Mouse (Mus musculus) embryo, embryonic 11.5 days (tissue): ENCODE results near the gene Nos1ap.

Experiments
- DNase-seq: peaks from one replicate; pipeline ENCODE4 v3.0.0-alpha.2; 2012; ENCODE audit warnings: low read depth, low spot score

The Nos1ap gene

DNA sequence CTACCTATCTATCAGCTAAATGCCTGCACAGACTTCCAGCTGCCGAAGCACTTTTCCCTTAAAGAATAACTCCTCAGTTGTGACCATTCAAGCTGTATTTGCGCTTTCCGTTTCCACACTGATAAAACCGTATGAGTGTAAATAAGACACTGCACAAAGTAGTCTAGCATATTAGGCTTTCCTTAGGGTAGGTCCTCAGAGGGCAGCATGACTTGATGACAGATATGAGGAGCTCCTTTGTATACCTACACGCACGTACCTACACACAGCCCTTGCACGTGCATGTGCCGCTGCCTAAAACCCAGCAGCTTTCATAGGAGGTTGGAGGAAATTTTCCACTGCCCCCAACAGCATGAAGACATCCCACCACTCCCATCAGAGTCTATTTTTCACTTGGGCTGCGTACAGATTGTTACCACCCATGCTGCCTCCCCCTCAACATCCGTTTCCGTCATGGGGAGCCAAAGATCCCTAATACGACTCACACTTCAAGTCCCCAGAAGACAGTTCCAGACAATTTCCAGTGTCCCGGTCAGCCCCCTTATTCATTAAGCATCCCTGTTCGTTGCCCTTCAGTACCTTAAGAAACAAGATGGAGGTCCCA is 41.4 kb downstream of the Nos1ap start:
- DNase-seq, result no peak

DNA sequence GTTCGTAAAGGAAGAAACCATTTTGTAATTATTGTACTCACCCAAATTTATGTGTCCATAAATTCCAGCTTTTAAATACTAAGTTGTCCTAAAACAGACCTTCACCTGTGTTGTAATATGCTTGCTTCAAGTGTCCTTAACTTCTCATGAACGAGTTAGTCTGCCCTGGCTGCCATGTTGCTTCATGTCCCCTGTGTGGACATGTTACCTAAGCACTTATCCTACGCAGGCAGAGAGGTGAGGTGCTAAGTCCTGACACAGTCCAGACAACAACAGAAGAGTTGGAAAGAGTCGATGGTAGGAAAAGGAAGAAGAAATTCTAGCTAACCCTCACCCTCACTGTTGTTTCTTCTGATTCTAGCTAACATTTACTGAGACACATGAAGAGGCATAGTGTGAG is 43.4 kb downstream of the Nos1ap start:
- DNase-seq, result no peak

DNA sequence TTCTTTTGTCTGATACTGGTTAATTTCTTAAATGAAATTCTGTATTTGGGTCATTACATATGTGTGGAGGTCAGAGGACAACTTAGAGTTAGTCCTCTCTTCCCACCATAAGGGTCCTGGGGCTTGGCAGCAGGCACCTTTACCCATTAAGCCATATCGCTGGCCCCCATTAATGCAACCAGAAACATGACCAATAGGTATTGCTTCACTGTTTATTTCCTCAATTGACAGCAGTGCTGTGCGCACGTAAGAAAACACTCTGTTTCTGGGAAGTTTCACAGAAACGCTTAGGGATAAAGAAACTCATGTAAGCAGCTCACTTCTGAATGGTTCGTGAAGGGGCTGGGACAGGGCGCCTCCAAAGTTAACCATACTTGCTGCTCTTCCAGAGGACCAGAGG is 44.4 kb downstream of the Nos1ap start:
- no peak for DNase-seq

DNA sequence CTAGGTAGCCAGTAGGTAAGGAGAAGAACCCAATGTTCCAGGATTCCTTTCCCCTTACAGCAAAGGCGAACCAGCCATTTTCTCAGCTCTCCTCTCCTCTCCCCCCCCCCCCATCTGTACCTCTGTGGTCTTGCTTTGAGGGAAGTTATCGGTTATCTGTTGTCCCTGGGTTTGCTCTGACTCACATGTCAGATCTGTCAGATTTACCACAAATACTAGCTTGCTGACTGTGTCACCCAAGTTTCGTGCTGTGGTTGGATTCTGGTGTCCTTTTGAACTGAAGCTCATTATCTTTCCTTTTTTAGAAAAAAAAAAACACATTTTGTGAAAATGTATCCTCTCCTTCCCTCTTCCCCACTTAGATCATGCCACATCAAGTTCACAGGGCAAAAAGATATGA is 50.2 kb downstream of the Nos1ap start:
- no peak for DNase-seq

DNA sequence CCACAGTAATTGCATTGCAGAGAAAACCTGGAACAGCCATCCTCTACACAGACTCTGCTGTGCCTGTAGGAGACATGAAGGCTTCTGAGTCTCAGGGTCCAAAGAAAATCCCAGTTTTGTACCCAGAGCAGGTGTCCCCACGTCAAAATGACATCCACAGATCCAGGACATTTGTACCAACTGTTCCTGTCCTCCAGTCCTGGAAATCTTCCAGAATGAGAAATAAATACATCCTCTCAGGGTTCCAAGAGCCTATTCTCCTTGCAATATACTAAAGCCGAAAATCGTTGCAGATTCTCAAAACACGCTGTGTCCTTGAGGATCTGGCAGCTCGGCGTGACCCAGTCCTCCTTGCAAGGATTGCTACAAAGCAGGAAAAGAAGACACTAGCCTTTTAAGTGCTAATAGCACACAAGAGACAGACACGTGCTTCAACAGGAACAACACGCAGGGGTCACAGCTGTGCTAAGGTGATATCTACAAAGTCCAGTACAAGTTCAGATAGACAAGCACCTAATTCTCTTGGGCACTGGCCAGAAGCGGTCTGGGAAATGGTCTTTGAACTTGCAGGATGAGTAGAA is 51.1 kb downstream of the Nos1ap start:
- DNase-seq, result no peak

DNA sequence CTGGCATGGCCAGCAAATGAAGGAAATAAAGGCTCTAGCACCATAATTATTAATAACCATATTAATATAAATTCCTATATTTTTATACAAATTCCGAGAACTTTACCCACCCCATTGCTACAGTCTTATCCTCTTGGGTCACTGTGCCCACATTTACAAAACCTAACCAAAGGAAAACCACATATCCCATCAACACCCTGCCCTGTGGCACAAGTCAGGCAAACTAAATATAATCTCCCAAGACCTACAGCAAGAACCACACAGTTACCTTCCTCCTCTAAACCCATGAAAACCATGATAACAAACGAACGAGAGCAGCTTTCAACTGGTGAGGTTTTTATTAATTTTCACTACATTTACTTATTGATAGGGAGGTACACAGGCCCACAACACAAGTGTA is 53.3 kb downstream of the Nos1ap start:
- DNase-seq, result no peak

DNA sequence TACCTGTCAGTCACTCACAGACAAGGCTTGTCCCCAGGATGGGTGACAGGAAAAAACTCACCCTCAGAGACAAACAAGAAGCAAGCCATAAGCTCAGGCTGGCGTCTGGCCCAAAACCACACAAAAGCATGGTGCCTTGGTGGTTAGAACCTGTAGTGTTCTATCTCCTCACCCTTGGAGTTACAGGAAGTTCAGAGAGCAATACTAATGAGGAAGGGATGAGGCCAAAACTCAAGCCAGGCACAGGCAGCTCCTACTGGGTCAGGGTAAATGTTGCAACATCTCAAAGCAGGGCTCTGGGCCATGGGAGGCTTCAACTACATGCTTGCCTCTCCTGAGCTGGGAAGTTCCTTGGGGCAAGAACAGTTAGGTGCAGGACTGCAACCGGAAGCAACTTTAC is 54.4 kb downstream of the Nos1ap start:
- no peak for DNase-seq

DNA sequence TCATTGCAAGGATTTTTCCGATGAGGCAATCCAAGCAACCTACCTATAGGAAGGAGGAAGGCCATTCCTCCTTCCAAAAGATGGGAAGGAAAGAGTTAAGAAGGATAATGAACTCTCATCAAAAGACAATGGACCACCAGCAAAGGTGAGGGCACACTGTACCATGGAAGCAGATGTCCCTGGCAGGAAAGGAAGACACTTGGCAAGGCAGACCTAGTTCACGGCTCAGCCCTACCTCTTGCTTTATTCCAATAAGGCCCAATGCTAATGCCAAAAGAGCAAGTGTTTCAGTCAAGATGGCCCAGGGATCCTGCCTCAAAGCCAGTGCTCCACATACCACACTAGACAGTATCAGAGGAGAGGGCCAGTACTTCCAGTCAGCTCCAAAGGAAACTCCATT is 58.4 kb downstream of the Nos1ap start:
- no peak for DNase-seq

DNA sequence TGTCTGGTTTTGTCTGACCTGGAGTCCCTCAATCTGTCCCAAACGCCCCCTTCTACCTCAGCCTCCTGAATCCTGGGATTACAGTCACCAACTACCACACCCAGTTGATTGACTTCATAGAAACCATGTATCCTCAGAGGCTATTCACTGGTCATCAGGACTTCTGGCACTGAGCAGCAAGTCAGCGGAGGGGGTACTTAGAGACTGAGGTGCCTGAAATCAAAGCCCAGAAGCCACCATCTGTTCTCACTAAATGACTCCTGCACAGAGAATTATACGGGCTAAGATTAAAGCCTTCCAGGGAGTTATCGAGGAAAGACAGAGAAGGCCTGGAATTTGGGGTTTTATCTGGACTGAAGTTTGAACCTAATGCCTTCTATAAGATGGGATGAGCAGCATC is 59.2 kb downstream of the Nos1ap start:
- no peak for DNase-seq

DNA sequence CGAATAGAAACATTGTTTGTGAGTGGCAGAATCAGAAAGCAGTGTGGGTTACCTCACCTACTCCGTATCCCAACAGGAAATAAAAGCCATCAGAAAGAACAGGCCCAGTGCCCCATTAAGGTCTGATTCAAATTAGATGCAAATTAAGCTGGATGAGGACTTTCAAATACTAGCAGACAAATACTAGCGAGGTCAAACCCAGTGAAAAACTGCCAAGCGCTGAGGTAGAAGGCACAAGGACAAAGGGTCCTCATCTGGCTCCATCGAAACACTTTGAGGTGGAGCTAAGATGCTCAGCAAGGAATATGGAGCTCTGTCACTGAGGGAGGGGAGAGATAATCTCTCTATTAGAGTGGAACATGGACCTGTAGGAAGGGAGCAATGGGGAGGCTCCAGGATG is 66.8 kb downstream of the Nos1ap start:
- DNase-seq, result no peak

DNA sequence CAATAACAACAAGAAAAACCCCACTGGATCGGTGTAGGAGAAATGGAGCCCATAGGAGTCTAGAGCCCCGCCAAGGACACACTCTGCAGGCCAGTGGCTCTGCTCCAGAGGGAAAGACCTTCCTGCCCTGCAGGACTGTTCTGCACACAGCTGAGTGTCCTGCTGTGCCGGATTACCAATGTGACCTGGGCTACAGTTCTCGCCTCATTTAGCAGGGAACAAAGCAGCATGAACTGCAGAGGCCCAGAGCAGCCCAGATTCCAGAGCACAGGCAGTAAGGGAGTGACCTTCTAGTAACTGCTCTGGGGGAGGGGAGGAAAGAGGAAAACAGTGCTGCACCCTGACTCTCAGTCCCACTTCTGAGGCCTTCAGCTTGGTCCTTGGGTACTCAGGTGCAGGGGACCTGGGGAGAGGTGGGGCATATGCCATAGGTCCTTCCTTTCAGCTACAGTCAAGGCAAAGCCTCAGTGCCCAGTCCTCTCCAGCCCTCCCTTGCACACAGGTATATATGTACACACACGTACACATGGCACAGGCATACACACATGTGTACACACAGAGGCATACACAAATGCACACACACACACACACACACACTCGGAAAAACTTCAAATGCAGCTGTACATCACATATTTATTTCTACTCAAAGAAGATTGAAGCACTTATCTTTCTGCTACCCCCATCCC is 68.0 kb downstream of the Nos1ap start:
- no peak for DNase-seq

DNA sequence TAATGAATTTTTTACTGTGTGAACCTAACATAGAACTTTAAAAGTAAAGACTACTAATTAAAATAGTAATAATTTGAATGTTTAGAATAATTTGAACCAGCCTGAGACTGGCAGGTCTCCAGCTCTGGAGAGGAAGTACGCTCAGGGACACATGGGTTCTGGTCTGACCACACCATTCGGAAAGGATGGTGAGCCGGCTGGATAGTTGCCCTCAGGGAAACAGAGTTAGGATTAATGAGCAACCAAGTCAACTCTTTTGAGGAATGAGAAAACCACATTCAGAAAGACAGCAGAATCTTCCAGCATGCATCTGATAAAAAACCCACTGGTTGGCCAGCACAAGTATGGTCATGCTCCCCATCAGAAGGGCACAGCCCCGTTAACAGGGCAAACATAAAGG is 69.5 kb downstream of the Nos1ap start:
- DNase-seq, result no peak

DNA sequence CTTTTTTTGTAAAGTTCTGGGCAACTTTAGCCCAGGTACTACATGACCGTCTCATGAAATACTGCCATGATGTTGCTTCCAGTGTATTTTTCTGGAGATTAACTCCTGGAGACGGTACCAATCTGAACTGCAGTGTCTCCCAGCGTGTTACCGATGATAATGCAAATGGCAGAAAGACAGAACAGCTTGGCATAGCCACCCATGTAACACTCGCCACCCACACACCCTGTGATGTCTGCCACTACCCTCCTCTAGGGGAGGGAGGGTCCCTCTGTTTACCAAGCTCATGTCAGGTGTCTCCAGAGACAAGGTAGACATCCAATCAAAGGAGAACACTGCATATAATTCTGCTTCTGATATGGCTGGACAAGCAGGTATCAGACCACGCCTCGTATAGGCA is 70.0 kb downstream of the Nos1ap start:
- DNase-seq, result no peak

DNA sequence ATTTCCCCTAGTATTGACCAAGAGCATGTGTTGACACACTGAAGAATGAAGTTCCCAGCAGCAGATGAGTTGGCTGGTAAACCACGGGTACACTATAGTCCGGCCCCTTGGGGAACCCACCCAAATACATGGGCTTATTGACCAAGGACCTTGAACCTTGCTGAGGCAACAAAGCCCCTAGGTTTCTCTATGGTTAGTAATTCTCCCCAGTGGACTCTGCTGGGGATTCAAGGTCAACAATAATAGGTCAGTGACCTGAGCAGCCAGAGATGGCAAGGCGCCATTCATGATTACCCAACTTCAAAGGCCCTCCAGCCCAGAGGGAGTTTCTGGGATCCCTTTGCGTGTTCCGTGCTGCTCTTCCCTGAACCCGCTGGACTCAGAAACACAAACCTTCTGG is 73.5 kb downstream of the Nos1ap start:
- DNase-seq, result no peak

DNA sequence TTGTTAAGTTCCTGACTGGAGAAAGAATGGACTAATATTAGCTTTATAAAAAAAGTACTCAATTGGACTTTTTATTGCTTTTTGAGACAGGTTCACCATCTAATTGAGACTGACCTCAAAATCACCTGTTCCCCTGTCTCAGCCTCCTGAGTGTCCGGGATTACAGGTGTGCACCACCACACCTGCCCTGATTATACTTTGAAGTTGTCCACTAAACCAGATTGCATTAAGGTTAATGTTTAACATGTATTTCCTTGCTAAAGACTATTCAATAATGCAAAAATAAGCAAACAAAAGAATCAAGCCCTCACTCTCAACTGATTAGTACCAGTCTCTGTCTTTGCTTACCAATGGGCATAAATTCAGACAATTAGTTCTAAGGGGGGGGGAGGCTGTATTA is 74.2 kb downstream of the Nos1ap start:
- DNase-seq, result no peak

DNA sequence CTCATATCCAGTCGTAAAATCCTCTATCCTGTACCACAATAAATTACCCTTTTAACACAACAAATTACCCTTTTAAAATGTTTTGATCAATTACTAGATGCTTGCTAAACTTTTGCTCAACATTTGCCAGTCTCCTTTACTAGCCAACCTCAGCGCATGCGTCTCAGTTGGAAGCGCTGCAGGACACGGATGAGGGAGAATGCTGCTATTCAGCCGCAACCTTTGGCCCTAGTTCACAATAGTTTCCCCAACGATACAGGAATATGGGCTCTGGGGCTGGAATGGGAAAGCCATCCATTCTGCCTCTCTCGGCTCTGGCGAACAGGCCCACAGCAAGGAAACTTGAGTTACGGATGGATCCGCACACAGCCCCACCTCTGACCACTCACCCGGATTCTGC is 75.4 kb downstream of the Nos1ap start:
- no peak for DNase-seq

DNA sequence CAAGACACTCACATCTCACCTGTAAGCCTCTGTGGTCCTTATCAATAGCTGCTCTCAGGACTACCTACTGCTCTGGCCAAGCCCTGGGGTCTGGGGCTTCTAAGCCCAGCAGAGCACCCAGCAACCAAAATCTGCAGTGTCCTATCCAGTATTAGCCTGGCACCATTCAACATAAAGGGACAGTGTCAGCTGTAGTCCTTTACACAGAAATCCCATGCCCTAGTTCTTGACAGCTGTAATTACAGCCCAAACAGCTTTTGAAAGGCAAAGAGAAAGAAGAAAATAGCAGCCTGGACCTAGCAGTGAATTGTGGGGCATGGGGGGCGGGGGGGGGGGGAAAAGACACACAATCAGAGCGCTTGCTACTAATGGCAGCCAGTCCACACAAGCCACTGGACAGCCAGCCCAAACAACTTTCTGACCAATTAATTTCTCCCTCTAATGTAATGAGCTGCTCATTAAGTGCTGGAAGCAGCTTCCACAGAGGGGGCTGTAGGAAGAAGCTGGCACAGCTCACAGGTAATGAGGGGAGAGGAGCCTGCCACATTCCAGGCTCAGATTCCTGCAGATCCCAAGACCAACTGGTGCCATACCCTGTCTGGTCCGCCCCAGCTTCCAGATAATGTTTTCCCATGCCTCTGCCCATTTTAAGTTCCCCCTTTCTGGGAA is 77.1 kb downstream of the Nos1ap start:
- DNase-seq, result no peak

DNA sequence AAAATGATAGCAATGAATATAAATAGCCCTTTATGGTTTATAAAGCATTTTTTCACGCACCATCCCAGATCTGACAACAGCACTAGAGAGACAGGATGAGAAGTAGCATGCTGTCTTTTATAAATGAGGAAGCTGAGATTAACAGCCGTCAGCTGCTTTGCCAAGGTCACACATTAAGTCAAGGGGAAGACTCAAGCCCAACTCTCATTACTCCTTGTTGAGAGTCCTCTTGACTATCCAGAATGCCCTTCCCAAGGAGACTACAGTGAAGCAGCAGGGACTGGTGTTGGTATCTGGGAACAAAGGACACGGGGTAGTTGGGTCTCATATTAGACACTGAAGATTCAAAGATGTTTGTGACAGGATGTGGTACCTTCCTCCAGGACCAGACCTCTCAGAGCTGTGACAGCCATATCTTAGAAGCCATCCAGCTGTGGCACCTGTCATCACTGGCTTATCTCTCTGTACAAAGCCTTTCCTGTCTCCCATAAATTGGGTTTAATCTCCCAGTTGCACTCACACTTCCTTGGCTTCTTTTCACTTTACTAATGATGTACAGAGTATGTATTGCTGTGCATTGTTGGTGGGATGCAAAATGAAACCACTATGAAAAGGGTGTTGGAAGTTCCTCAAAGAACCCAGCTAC is 78.9 kb downstream of the Nos1ap start:
- no peak for DNase-seq

DNA sequence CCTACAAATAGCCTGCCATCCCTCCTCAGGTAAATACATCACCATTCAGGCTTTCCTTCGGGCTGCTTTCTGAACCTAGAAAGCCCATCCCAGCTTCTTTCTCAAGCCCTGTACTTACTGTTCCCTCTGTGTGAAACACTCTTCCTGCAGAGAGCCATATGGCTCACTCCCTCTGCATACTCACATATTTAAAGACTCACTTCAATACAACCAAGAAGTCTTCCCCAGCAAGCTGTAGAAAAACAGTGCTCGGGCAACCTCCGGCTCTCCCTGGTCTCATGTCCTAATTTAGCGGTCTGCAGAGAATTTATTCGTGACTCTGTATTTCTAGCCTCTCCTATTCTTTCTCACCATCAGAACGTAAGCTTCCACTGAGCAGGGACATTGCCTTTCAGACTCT is 83.4 kb downstream of the Nos1ap start:
- DNase-seq, result no peak

DNA sequence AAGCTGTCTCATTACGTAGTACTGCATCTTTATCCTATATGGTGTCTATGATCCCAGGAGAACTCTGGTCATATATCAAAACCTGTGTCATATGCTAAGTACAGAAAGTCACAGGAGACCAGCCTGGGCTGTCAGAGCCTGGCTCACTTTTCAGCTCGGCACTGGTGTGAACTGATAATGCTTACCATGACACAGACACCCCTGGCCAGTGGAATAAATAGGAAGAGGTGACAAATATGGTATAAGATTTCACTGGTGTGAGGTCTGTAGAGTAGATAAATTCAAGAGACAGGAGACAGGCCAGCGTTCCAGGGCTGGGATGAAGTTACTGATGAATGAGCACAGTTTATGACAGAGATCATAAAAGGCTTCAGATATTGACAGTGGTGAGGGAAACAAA is 84.6 kb downstream of the Nos1ap start:
- no peak for DNase-seq

DNA sequence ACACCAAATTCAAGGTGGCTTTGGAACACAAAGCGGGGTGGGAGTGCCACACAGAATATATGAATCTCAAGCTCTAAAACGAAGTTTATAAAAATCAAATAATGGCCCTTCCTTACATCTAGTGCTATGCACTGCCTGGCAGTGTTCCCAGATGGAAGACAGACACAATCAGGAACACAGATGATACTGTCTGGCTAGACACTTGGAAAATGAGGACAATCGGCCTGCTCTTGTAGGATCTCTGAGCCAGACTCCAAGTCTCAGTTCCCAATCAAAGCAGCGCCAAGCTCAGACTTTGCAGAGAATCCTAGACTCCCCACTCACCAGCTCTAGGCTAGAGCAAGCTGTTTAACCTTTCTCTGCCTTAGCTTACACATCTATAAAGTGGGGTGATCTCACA is 85.3 kb downstream of the Nos1ap start:
- DNase-seq, result no peak

DNA sequence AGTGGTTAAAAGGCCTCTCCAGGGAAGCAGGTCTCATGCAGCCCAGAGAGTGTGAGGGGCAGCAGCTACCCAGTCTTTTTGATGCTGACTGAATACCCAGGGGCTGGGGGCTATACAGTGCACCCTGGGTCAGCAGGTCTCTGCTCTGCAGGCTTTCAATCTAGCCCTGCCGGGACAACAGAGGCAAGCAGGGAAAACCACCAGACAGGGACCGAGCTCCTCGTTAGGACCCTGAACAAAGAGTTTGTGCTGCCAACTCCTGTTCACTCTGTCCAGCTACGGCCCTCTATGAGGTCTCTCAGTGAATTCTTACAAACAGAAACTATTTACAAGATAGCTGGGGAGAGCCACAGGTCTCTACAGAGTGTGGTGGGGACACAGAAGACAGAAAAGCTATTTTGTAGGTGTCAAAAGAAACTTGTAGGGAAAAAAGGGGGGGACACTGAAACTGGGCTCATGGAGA is 86.4 kb downstream of the Nos1ap start:
- no peak for DNase-seq
